Mouse (Mus musculus) brain, embryonic 14.5 days (tissue): ENCODE measurements around the gene Sema4g.

Source experiments
- CTCF ChIP-seq: fragments of 200-500 bp; IDR thresholded peaks from 2 replicates; pipeline ENCODE4 v1.5.1; 2012; ENCODE audit warnings: inconsistent platforms, mild to moderate bottlenecking, moderate library complexity, borderline replicate concordance; ENCODE audit not compliant: insufficient read depth, insufficient read length; ENCODE audit errors: extremely low read depth
- POLR2A ChIP-seq: fragments of 200-500 bp; IDR thresholded peaks from 2 replicates; pipeline ENCODE4 v1.6.1; 2012; ENCODE audit warnings: mild to moderate bottlenecking, inconsistent platforms, borderline replicate concordance; ENCODE audit not compliant: poor library complexity, insufficient read depth, insufficient read length, severe bottlenecking; ENCODE audit errors: extremely low read depth

GRCm38 (mm10) chr19:45026958-45027670 is 38.2 kb downstream of the Sema4g start:
- TF ChIP-seq POLR2A (no peak), CTCF (no peak)
